ENCODE assay signal across 12 mouse cellular contexts in genomic region chr2:34843211-34843939, GRCm38 (mm10). TPM values are rescaled to one million over a fixed set of nuclear protein-coding genes. Genes with fewer than 3 reads are reported as not detected.
DNase-seq lines count a peak whose midpoint lies in the region; ATAC-seq and TF ChIP-seq lines count a peak whose summit lies in the region.
"Had no signal": no experiment of that assay in that cellular context is flagged by ENCODE, and none has a peak within 500 bp of the region (broad histone marks: within the 10 kb centered on the region; RNA-seq: fewer than 3 reads in every experiment).

No protein-coding gene starts in this region.

- no peaks in the 10 kb centered on the region for H3K9me3 ChIP-seq in heart, postnatal 0 days (replicated peaks; ENCODE audit: control insufficient read depth, low read length)
- H3K9me3 ChIP-seq in hindbrain, embryonic 12.5 days (replicated peaks) = no peaks in the 10 kb centered on the region

- no peak for TF ChIP-seq CTCF in heart, postnatal 0 days (IDR thresholded peaks at IDR 0.05; ENCODE audit: low read depth)

- H3K27me3 ChIP-seq in heart, postnatal 0 days (ENCODE audit: control insufficient read depth, insufficient read depth, low read length) = no peaks in the 10 kb centered on the region
- H3K27me3 ChIP-seq in hindbrain, embryonic 12.5 days = no peaks in the 10 kb centered on the region

- 58% methylated on average over 11 of the region's 11 CpGs for WGBS in heart, postnatal 0 days
- WGBS in hindbrain, embryonic 12.5 days = 90% methylated on average over 11 of the region's 11 CpGs

- no peak overlapping the region for H3K9ac ChIP-seq in heart, postnatal 0 days (replicated peaks; ENCODE audit: low read depth, low read length)
- no peak overlapping the region for H3K9ac ChIP-seq in hindbrain, embryonic 12.5 days
- H3K9ac ChIP-seq: liver, embryonic 14.5 days had no signal

- no peak for DNase-seq in frontal cortex, postnatal 10 days (ENCODE audit: low spot score in 2 of 2)
- DNase-seq in adrenal gland, adult 18-20 months (ENCODE audit: low spot score in 2 of 2) = peak; percentile 29 to 59
- no peak for DNase-seq in heart, postnatal 0 days (ENCODE audit: low spot score)
- peak; percentile 86 for DNase-seq in lung, postnatal 10 days
- DNase-seq in urinary bladder, postnatal 25 days (ENCODE audit: low spot score) = no peak
- DNase-seq in embryo, embryonic 10.5 days (ENCODE audit: low spot score) = no peak

- peak overlapping the region; percentile 20; the same call in 1 of the 2 replicates for H3K27ac ChIP-seq in heart, postnatal 0 days (ENCODE audit: low read depth)
- no peak overlapping the region for H3K27ac ChIP-seq in hindbrain, embryonic 12.5 days
- H3K27ac ChIP-seq: liver, embryonic 14.5 days had no signal

- no peak overlapping the region for H3K4me3 ChIP-seq in heart, postnatal 0 days (ENCODE audit: low read depth, low read length)
- H3K4me3 ChIP-seq in hindbrain, embryonic 12.5 days = no peak overlapping the region
- H3K4me3 ChIP-seq: myocyte had no signal

- H3K4me2 ChIP-seq in heart, postnatal 0 days (ENCODE audit: low read depth, low read length) = no peak overlapping the region
- H3K4me2 ChIP-seq in hindbrain, embryonic 12.5 days (replicated peaks) = no peak overlapping the region

- no peaks in the 10 kb centered on the region for H3K36me3 ChIP-seq in heart, postnatal 0 days (replicated peaks; ENCODE audit: control insufficient read depth, insufficient read depth, low read length)
- H3K36me3 ChIP-seq in hindbrain, embryonic 12.5 days = no peaks in the 10 kb centered on the region

- no peaks in the 10 kb centered on the region for H3K4me1 ChIP-seq in heart, postnatal 0 days (ENCODE audit: control insufficient read depth, insufficient read depth)
- H3K4me1 ChIP-seq in hindbrain, embryonic 12.5 days = no peaks in the 10 kb centered on the region

- TF ChIP-seq EP300 in heart, postnatal 0 days (IDR thresholded peaks at IDR 0.05; ENCODE audit: low read depth) = no peak

- ATAC-seq in frontal cortex, adult (ENCODE audit: low TSS enrichment) = peak; percentile 64; the same call in 1 of the 2 replicates
- no peak for ATAC-seq in heart, postnatal 0 days (ENCODE audit: insufficient read depth, low read depth)
- ATAC-seq in hindbrain, embryonic 12.5 days (ENCODE audit: low FRiP score) = no peak
- ATAC-seq: intestine, embryonic 16.5 days had no signal

RNA-seq across cellular contexts. Expression of gene Gm34653, which starts 10.6 kb away (rescaled TPM):
- not detected for total RNA-seq in adrenal gland, adult 18-20 months (2021)
- not detected in 2 replicates for total RNA-seq in heart, postnatal 0 days (2014; rRNA removed; ENCODE audit: low replicate concordance)
- not detected in 2 replicates for polyA plus RNA-seq in heart, postnatal 0 days (2015; fragmentation: Nextera tagmentation; extraction: Ambion mirVana)
- polyA plus RNA-seq in hindbrain, embryonic 12.5 days (2016; fragmentation: Nextera tagmentation; extraction: Ambion mirVana) = not detected in 2 replicates
- polyA plus RNA-seq: frontal cortex, adult 2 months; intestine, embryonic 16.5 days; liver, embryonic 14.5 days; myocyte had no signal

RNA-seq across cellular contexts. Expression of gene Fbxw2, which starts 17.3 kb away (rescaled TPM):
- total RNA-seq in adrenal gland, adult 18-20 months (2021) = 10 to 100 TPM; 66.5 to 68.9 TPM
- total RNA-seq in heart, postnatal 0 days (2014; rRNA removed; ENCODE audit: low replicate concordance) = 73.8 and 75.8 TPM in 2 replicates
- polyA plus RNA-seq in heart, postnatal 0 days (2015; fragmentation: Nextera tagmentation; extraction: Ambion mirVana) = 51.9 and 52.3 TPM in 2 replicates
- 76.8 and 81.8 TPM in 2 replicates for polyA plus RNA-seq in hindbrain, embryonic 12.5 days (2016; fragmentation: Nextera tagmentation; extraction: Ambion mirVana)

RNA-seq across cellular contexts. Expression of gene Cutal, which starts 30.8 kb away (rescaled TPM):
- total RNA-seq in adrenal gland, adult 18-20 months (2021) = under 1 TPM in 1 of 2 experiments, not detected in 1; 0.48 TPM
- total RNA-seq in heart, postnatal 0 days (2014; rRNA removed; ENCODE audit: low replicate concordance) = 0.19 TPM in 1 of 2 replicates, not detected in the other
- 0.25 and 0.32 TPM in 2 replicates for polyA plus RNA-seq in heart, postnatal 0 days (2015; fragmentation: Nextera tagmentation; extraction: Ambion mirVana)
- 0.23 TPM in 1 of 2 replicates, not detected in the other for polyA plus RNA-seq in hindbrain, embryonic 12.5 days (2016; fragmentation: Nextera tagmentation; extraction: Ambion mirVana)
- polyA plus RNA-seq: myocyte had no signal

RNA-seq across cellular contexts. Expression of gene Psmd5, which starts 31.4 kb away (rescaled TPM):
- 10 to 100 TPM; 40.8 to 41.1 TPM for total RNA-seq in adrenal gland, adult 18-20 months (2021)
- total RNA-seq in heart, postnatal 0 days (2014; rRNA removed; ENCODE audit: low replicate concordance) = 16.5 and 28.6 TPM in 2 replicates
- 37.2 and 37.9 TPM in 2 replicates for polyA plus RNA-seq in heart, postnatal 0 days (2015; fragmentation: Nextera tagmentation; extraction: Ambion mirVana)
- polyA plus RNA-seq in hindbrain, embryonic 12.5 days (2016; fragmentation: Nextera tagmentation; extraction: Ambion mirVana) = 92.0 and 97.1 TPM in 2 replicates

RNA-seq across cellular contexts. Expression of gene Rabepk, which starts 43.7 kb away (rescaled TPM):
- 10 to 100 TPM; 23.9 to 26.7 TPM for total RNA-seq in adrenal gland, adult 18-20 months (2021)
- total RNA-seq in heart, postnatal 0 days (2014; rRNA removed; ENCODE audit: low replicate concordance) = 18.6 and 31.0 TPM in 2 replicates
- 20.1 and 22.1 TPM in 2 replicates for polyA plus RNA-seq in heart, postnatal 0 days (2015; fragmentation: Nextera tagmentation; extraction: Ambion mirVana)
- polyA plus RNA-seq in hindbrain, embryonic 12.5 days (2016; fragmentation: Nextera tagmentation; extraction: Ambion mirVana) = 24.8 and 27.4 TPM in 2 replicates

Comparison
In these comparisons a context has a peak if more than half of its experiments do, and no peak if none do; other contexts are left out.
1. DNase-seq: peak in adrenal gland, adult 18-20 months (2 of 2) and lung, postnatal 10 days (single experiment); none in frontal cortex, postnatal 10 days (0 of 2), heart, postnatal 0 days (single experiment), urinary bladder, postnatal 25 days (single experiment) and embryo, embryonic 10.5 days (single experiment).